Mouse (Mus musculus) left cerebral cortex, adult 9 months (tissue): ENCODE results near the gene Dhdh.
"Not testable (repeated sequence)": the region's sequence is repeated elsewhere in the genome, so short reads cannot be mapped to it uniquely, and the experiment has no call there.

Source experiments
- DNase-seq, 2 experiments: peaks; one replicate each; pipeline ENCODE4 v3.0.0; 2022; ENCODE audit warnings: low spot score in 2 of 2

The Dhdh gene

DNA sequence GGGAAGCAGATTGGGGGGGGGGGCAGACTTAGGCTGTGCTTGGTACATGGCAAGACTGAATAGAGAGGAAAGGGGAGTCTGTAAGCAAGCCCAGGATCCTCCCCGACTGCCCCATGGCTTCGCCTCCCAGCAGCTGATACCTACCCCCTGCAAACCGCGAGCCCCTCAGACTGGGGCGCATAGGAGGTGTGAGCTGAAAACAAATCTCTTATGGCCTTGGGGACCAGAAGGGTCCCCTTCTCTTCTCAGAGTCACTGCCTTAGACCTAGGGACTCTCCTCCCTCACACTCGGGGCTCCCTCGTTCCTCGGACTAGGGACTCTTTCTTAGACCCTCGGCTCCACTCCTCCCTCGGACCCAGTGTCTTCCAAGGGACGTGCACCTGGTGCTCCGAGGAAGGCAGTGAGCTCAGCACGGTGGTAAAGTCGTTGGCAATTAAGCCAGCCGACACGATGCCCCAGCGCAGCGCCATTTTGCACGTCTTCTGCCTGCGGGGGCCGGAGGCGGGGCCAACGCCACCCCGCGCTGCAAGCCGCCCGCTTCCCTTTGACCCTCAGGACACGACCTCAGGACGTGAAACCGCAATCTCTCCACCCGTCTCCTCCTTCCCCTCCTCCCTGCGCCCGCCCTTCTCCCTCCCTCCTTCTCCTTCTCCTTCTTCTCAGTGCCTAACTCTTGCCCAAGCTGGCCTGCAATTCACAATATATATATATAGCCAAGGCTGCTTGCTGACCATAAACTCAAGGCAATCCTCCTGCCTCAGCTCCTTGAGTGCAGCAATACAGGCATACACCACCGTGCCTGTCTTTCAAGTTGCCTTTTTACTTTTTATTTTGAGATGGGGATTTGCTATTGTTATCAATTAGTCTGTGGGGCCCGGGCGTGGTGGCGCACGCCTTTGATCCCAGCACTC lies at the start of gene Dhdh:
Dhdh (minus strand) TSS at position 513 of the 912 bp plus-strand sequence.
- DNase-seq: peak in 1 of 2 experiments; percentile 44

DNA sequence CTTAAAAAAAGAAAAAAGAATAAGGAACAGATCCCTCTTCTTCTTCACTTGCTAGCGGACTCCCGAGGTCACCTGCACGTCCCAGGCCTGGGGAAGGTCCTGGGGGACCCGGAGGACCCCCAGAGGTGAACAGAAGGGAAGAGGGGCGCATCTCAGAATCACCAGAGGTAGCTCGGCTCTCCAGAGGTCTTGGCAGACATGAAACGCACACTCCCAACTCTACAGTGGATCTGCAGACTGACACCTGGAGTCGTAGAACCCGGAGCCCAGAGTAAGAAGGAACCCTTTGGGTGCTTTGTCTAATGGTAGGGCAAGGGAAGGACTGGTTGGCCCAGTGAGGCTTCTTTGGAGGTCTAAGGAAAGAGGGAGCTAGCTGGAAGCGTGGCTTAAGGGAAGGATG lies 49.0 kb upstream of the Dhdh start:
- DNase-seq: no peak

DNA sequence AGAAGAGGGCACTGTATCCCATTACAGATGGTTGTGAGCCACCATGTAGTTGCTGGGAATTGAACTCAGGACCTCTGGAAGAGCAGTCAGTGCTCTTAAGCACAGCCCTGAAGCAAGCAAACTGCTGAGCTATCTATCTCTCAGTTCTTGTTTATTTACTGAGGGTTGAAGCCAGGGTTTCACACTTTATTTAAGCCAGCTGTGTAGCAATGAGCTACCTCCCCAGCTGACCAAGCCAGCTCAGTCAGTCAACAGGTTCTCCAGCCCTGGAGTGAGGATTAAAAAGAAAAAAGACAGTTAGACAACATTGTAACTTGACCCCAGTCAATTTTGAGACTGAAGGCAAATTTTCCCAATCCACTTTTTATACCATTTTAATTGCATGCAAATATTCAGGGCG lies 47.1 kb upstream of the Dhdh start:
- DNase-seq: no peak

DNA sequence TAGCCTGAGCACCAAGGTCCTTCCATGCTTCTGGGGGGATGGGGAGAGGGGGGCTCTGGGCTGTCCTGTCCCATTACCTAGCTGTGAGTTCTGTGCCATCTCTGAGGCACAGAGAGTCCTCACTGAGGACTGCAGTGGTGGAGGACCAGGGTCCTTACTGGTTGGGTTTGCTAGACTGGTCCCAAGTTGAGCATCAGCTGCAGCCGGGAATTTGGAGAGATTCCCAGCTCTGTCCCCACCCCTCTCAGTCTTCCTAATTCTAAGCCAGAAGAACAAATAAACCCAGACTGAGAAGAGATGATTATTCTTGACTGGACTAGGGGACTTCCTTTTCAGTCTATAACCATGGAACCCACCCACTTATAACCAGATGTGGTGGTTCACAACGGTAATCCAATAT lies 42.0 kb upstream of the Dhdh start:
- DNase-seq: no peak

DNA sequence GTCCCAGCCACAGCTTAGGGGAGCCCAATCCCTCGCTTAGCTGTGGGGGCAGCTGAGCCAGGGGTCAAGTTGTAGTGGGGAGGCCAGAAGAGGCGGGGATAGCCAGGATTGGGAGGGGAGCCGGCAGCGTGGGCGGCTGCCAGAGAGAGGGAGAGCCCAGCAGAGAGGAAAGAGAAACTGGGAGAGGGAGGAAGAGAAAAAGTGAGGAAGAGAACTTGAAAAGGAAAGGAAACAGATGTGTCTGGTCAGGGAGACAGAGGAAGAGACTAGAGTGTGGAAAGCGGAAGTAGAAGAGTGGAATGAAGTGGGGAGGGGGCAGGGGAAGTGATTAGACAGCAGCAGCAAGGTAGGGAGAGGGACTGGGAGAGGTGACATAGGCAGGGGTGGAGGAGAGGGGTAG lies 40.9 kb upstream of the Dhdh start:
- no peak for DNase-seq

DNA sequence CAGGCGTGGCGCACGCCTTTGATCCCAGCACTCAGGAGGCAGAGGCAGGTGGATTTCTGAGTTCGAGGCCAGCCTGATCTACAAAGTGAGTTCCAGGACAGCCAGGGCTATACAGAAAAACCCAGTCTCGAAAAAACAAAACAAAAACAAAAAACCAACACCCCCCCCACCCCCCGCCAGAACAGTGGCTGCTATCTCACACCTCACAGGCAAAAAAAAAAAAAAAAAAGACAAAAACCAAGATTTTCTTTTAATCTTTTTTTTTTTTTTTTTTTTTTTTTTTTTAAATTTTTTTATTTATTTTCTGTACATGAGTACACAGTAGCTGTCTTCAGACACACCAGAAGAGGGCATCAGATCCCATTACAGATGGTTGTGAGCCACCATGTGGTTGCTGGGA lies 38.6 kb upstream of the Dhdh start:
- DNase-seq: not testable (repeated sequence)

DNA sequence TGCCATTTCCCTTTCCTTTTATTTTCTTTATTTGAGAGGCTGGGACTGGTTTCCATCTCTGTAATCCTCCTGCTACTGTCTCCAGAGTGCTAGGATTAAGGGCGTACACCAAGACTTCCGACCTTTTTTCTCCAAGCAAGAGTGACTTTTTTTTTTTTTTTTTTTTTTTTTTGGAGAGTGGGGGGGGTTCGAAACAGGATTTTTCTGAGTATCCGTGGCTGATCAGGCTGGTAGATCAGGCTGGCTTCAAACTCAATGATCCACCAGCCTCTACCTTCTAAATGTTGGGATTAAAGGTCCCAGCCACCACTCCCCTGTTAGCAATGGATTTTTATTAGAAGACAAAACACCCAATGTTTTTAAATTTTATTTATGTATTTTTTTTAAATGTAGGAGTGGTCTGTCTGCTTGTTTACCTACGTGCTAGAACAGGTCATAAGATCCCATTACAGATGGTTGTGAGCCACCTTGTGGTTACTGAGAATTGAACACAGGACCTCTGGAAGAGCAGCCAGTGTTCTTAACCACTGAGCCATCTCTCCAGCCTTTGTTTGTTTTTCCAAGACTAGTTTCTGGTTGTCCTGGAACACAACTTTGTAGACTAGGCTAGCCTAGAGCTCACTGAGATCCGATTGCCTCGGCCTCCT lies 38.0 kb upstream of the Dhdh start:
- no peak for DNase-seq

DNA sequence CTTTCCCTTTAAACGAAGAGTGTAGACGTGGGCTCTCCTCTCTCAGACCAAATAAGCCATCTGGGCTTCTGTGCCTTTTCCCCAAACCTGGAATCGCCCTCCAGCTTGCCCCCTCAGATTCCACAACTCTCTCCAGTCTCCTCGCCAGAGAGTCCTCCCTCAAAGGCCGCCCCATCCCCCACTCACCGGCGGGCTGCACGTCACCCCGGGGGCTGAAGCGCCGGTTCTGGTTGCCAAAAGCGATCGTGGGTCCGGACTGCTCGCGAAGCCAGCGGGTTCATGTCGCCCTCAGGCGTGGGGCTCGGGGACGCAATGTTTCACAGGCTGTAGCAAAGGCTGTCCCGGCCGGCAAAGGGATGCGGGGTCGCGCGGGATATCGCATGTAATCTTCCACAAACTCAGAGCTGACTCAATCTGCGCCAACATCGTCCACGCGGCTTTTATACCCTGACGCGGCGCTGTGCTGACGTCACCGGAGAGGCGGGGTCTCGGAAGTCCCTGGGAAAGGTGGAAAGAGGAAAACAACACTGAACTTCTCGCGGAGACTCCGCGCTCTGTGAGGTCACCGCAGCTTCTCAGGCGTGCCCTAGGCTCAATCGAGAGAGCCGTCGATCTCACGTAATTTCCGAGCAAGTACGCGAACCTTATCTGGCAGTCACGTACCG lies 37.3 kb upstream of the Dhdh start, which contains the start of the genes Ppp1r15a and Plekha4:
Ppp1r15a (minus strand) TSS at position 460 of the 665 bp plus-strand sequence.
Plekha4 (plus strand) TSS at position 522 of the 665 bp plus-strand sequence.
- peak; percentile 82 to 95 for DNase-seq

DNA sequence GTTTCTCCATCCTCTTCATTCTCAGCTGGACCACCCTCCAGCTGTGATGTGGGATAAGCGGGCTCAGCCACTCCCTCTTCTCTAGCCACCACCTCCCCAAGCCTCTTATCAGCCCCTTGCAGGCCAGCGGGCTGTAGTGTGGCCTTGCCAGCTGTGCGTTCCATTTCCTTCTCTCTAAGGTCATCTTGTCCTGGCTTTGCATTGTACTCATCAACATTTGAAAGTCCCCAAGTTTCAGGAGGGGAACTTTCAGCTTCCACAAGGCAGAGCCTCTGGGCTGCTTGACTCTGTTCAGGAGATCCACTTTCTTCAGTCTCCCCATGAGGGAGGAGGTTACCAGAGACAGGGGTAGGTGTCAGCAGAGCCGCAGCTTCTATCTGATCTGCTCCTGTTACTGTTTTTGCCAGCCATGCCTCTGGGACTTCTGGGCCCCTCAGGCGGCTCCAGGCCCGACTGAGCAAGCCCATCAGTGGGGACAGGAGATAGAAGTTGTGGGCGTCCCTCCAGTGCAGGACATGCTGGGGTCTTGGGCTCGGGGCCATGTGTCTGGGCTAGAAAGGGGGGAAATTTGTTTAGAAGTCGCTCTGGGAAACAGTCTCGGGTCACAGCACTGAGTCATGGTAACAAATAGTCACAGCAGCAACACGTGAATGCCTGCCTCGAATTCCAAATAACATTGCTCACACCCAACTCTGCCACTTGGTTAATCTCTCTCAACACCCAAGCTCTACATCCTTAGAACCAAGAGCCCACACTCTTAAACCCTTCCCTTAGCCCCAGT lies 36.4 kb upstream of the Dhdh start:
- DNase-seq: no peak

DNA sequence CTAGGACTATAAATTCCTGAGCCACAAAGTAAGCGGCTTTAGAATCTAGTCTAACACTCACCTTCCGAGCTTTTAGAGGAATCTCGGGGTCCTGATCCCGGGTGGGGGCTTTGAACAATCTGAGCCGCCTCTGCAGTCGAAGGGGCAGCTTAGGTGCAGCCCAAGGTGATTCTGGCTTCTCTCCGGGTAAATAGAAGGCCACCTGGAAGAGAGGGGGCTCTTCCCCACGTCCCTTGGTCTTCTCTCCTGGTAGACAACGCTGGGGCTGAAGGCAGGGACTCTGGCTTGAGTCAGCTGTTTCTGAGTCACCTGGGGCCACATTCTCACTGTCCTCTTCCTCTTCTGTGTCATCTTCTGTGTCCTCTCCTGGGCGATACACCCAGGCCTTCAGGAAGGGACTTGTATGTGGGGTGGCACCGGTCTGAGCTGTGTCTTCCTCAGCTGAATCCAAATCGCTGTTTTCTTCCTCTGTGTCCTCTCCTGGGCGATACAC lies 35.1 kb upstream of the Dhdh start:
- no peak for DNase-seq

DNA sequence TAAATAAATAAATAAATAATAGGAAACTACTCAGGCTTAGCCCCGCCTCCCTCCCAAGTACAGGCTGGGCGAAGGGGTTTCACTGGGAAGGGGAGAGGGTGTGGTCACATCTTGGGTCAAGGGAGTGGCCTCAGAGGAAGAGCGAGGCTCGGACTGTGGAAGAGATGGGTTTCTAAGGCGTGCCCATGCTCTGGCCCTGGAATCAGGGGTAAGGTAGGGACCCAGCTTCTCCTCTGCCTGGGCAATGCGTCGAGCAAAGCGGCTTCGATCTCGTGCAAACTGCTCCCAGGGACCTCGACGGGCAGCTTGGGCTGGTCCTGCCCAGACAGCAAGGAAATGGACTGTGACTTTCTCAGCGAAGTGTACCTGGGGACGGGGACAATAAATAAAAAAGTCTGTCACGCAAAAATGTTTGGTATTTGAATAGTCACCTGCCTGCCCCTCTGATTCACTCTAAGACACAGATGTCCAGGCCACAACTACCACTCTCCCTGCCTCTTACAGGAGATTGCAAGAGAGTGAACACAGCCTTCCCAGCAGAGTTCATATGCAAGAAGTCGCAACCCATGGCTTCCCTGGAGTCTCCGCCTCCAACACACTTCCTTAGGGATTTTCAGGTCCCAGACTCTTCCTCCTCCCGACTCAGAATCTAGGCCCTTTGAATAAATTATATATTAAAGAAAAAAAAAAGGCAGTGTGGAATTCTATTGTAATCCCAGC lies 34.5 kb upstream of the Dhdh start:
- DNase-seq: no peak

DNA sequence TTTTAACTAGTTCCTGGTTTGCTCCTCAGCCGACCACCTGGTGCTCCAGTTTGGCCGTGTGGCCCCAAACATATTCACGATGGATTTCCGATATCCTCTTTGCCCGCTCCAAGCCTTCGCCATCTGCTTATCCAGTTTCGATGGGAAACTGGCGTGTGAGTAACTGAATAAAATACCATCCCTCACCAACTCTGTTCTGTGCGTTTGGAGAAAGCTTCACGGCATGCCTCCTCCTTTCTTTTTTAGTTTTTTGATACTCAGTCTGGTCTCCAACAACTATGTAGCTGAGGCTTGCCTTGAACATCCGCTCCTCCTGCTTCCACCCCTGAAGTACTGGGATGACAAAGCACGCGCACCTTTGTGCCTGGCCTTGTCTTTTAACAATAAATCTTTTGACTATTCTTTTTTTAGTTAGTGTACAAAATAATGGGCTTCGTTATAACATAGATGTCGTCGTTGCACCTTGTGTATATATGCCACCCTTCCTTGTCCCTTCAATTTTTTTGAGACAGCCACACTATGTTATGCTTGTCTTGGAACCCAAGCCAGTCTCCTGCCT lies 33.7 kb upstream of the Dhdh start:
- DNase-seq: no peak

DNA sequence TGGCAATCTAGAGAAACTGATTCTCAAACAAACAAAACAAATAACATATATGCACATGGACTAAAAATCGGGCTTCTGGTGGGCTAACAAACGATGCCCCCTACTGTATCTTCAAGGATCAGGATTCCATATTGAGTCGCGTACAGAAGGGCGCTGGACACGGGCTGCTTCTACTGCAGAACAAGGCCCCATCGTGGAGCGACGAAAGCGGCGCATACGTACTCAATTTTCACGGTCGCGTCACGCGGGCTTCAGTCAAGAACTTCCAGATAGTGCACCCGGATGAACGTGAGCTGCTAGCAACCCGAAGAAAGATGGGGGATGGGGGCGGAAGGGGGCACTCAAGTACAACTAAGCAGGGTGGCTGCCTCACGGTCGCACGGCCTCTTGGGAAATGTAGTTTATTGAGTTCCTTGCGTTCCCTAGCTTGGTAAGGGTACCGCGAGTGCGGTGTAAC lies 33.2 kb upstream of the Dhdh start:
- DNase-seq: peak; percentile 76 to 91

DNA sequence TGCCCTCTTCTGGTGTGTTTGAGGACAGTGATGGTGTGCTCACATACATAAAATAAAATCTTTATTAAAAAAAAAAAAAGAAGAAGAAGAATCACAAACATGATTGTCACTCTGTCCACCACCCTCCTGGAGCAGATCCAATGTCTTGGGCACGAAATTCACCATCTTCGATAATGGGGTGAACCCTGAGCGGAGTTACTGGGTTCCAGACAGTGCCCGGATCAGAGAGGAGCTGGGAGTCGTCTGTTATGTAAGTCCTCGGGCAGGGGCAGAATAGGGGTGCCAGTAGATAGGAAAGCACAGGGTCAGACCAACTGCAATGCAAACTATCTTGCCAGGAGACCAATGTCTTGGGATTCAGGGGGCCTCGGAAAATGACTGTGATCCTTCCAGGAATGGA lies 32.0 kb upstream of the Dhdh start:
- DNase-seq: no peak

DNA sequence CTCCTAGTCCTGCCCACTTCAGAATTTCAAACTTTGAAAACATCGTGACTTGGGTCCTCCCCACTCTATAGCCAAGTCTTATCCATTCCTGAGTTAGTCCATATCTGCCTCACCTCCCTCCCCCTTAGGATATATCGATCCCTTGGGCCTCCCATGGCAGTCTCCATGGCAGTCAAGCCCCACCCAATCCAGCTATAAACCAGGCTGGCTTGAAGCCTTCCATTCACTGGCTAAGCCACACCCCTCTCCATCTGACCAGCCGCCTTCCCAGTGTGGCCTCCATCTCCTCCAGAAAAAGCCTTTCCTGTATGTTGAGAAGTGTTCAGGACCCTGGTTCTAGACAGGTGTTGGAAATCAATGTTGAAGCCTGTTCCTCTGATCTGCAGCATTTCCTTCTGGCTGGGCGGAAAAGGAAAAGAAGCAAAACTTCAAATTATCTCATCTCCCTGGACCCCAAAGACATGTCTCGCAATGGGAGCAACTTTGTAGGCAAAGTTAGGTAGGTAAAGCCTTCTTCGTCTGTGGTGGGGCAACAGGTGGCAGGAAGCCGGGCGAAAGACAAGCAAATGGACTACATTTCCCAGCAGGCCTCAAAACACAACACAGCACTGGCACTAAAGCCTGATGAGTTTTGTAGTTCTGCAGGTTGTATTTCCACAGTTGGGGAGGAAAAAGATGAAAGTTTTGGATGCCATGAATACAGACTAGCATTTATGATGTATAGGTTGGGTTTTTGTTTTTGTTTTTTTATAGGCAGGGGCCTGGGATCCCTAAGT lies 30.9 kb upstream of the Dhdh start:
- DNase-seq: no peak

DNA sequence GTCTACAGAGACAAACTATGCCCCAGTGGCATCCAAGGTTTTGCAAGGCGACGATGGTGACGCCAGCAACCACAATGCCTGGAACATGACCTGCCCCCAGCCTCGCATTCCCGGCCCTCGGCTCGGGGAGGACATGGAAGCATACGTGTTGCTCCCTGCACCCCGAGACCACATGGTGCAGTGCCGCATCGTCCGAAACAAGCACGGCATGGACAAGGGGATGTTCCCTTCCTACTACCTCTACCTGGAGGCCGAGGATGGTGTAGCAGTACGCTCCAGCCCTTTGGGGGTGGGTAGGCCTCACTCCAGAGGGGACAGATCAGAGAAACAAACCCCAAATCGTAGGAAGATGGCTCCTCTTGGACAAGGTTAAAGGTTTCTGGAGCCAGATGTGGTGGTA lies 30.0 kb upstream of the Dhdh start:
- no peak for DNase-seq

DNA sequence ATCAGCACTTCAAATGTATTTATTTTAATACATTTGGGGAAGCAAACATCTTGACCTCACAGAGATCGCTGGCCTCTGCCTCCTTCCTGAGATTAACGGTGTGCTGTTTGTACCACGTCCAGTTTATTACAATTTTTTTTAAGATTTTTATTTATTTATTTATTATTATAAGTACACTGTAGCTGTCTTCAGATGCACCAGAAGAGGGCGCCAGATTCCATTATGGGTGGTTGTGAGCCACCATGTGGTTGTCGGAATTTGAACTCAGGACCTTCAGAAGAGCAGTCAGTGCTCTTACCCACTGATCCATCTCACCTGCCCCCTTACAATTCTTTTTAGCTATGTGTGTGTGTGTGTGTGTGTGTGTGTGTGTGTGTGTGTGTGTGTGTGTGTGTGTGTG lies 28.2 kb upstream of the Dhdh start:
- DNase-seq: not testable (repeated sequence)

DNA sequence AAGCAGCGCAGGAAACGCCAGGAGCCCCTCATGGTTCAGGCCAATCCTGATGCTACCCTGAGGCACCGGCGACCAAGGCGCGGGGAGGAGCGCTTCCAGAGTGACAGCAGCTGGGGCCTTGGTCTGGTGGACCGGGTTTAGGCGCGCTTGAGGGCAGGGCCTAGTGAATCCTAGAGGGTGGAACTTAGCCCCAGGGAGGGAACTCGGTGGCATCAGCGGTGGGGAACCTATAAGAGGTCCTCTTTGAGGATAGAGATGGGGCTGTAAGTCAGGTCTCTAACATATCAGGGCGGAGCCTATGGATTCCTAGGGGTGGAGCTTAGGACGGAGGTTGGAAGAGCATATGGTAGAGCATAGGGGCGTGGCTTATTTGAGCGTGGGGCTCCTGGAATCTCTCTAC lies 26.8 kb upstream of the Dhdh start:
- DNase-seq: no peak

DNA sequence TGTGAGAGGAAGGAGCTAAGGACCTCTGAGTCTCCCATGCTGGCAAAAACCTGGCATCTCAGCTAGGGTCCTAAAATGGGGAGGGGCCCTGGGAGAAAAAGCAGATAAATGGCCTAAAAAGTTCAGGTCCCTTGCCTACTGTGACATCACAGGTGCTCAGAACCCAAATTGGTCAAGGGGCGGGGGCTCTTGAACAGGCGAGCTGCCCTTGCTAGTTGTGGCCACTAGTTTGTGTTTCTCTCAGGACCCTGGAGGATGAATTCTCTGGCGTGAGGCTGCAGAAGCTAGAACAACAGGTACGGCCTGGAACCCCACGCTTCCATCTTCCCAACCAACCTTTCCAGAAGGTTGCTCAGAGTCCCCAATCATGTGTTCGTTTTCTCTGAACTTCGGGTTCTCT lies 25.8 kb upstream of the Dhdh start:
- DNase-seq: no peak
